Mouse (Mus musculus) mesoderm, embryonic 11.5 days (tissue): ENCODE results near the gene Slc38a10.

Experiments used
- DNase-seq: peaks from one replicate; pipeline ENCODE4 v3.0.0-alpha.2; 2012; ENCODE audit warnings: low read depth, low spot score

Gene Slc38a10

DNA sequence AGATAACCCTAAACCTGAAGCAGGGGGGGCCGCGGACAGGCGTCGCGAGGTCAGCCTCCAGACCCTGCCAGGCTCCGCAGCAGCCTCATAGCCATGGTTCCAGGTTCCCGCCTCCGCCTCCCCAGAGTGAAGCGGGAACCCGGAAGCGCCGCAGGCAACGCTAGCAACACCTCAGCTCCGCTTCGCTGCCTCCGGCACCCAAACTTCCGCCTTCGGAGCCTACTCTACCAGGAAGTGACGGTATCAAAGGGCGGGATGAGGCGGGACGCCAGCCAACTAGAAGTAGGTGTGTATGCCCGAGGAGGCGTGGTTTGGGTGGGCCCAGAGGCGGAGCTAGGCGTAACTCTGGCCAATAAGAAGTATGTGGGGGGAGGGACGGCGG, at the start of gene Slc38a10:
Gene Slc38a10 (minus strand): TSS at position 234 of the 382 bp plus-strand sequence.
- peak; percentile 100 for DNase-seq

DNA sequence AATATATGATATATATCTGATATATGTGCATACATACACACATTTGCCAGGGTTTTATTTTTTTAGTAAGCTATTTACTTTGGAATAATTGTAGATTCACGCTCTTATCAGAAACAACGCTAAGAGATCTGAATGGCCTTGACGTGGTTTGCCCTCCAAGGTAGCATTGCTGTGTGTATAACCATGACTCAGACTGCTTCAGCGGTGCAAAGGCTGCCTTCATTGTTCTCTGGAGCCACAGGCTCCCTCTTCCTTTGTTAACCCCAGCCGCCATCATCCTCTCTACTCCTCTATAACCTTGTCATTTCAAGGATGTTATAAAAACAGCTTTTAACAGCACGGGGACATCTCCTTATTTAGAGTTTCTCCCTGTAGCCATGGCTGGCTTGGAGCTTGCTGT, 49.5 kb upstream of the Slc38a10 start:
- DNase-seq: no peak

DNA sequence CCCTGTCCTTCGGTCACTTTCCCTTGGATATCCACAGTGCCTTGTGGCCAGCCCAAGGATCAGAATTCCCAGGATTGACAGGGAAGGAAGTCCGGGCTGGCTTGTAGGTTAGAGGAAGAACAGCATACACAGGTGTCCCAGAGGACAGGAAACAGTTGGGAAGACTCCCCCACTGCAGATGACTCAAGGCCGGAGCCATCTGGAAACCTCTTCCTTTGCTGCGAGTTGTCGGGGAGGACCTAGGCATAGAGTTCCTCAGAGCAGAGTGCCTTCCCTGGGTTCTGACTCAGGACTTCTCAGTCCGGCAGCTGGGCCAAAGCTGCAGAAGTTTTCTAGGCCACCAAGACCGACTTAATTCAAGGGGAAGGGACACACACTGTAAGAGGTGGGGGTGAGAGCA, 48.6 kb upstream of the Slc38a10 start:
- DNase-seq: no peak

DNA sequence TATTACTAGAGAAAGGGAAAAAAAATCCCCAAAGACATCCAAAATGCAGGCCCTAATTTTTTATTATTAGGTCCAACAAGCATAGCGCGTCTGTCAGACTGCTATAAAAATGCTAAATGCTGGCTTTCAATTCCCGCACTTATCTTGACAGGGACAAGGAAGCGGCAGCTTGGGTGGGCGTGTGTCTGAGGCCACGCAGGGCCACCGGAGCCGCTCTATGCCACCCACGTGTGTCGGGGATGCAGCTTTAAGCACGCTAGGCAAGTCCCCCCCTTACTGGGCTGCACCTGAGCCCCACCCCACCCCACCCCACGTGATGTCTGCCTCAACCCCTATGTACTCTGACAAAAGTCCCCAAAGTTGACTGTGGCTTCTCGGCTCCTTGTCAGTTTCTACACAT, 47.7 kb upstream of the Slc38a10 start:
- no peak for DNase-seq

DNA sequence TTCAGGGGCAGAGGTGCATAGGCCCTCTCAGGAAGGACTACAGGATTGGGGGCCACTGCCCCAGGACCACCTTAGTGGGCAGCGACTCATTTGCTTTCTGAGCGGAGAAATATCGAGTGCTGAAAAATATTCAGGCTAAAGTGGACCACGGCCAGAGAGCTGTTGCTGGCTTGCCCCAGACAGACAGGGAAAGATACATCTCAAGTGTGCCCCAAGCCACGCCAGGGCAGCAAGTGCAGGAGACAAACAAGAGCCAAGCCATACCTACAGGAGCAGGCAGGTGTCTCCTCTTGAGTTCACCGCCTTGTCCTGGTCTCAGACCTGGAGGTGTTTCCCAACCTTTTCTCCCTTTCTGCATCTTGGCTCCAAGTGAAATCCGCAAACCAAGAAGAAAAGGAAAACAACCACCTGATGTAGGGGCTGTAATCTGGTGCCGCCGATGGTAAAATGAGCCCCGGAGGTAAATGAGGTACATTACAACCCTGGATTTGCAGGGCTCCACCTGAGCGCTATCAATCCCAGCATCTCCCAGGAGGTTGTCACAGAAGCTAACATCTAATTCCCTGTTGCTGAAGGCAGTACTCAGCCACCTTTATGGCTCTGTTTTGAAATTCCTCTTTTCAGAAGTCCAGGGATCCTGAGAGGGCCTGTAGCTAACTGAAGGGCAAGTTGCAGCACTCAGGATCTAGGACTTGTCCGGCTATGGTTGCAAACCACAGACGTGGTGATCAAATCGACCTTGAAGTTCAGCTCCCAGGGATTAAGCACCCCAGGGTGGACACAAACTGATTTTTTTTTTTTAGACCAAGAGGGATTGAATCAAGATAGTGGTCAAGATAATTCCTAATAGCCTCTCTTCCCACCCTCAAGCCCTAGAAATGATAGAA, 39.6 kb upstream of the Slc38a10 start:
- DNase-seq: no peak

DNA sequence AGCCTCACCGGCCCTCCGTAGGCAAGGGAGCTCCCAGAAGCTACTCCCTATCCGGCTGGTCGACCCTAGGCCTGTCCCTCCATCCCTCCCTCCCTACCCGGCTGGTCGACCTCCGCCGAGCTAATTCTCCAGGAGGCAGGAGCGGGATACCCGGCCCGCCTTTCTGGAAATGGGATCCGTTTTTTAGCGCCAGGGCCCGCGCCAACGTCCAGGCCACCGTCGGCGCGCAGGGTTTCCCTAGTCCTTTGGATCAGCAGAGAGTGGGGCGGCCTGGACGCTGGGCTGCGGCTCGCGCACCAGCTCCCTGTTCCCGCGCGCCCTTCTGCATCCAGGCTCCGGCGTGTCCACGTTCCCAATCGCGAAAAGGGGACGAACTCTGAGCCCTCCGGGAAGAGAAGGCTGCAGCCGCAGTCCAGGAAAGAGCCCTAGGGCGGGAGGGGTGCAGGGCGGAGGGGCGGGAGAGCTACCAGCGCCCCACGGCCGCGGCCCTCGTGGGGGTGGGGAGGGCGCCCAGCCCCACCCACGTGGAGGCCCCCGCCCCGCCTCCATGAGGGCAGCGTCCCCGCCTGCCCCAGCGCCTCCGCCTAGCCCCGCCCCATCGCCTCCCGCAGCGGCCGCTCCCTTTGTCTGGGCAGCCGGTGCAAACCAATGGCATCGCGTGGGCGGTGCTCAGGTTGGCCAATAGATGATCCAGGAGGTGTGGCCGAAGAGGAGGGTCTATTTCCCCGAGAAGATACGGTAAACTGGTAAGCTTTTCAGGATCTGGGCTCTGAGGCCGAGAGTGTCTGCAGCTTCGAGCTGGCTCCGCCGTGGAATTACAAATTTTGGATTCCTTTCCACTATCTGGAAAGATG, 38.5 kb upstream of the Slc38a10 start:
- peak; percentile 98 for DNase-seq

DNA sequence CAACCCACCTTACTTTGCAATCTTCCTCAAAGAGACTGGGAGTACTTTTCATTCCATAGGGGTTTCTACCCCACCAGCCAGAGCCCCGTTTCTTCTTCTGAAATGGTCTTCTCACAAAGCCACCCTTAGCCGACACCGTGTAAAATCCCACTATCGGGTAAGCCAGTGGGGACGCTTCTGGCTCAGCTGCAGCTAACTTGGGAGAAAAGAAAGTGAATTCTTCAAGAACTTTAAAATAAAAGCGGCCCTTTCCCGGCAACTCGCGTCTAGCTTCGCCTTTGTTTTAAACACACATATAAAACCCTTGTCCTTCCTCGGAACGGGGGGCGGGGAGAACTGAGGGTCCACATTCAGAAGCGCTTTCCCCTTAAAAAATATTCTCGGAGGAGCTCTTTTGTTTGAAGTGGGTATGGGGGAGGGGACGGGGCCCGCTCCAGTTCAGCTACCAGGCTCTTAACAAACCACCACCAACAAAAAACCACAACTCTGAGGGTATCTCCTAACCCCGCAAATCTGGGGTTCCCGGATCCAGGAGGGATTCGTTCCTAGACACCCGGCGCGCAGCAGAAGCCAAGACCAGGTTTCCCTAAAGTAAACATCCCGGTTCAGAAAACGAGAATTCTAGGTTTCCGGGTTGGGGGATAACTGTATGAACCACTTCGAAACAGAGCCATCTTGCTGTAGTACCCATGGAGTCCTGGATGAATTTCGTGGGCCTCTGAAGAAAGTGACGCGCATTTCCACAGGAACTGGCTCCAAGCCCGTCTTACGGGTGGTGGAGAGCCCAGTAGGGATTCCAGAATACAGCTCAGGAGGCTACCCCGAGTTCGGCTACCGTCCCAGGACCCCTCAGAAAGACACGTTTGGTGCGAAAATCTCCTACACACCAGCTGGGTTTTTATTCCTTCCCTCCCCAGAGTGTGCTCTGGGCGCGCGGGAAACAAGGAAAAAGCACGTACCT, 37.6 kb upstream of the Slc38a10 start:
- peak; percentile 65 for DNase-seq

DNA sequence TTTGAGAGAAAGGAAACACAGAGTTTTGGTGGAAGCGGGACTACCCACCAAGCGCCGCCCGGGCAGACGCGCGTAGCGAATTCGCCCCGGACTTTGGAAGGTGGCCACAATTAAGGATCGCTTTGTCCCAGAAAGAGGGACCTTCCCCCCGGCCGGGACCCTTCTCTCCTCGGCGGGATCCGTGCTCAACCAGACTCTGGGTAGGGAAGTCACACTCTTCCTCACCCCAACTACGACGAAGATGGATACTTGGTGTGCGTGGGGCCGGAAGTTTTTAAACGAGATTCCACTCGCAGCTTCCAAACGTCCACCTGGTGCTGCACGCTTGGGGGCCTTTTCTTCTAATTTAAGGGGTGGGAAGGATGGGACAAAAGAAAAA, 36.9 kb upstream of the Slc38a10 start:
- DNase-seq: no peak

DNA sequence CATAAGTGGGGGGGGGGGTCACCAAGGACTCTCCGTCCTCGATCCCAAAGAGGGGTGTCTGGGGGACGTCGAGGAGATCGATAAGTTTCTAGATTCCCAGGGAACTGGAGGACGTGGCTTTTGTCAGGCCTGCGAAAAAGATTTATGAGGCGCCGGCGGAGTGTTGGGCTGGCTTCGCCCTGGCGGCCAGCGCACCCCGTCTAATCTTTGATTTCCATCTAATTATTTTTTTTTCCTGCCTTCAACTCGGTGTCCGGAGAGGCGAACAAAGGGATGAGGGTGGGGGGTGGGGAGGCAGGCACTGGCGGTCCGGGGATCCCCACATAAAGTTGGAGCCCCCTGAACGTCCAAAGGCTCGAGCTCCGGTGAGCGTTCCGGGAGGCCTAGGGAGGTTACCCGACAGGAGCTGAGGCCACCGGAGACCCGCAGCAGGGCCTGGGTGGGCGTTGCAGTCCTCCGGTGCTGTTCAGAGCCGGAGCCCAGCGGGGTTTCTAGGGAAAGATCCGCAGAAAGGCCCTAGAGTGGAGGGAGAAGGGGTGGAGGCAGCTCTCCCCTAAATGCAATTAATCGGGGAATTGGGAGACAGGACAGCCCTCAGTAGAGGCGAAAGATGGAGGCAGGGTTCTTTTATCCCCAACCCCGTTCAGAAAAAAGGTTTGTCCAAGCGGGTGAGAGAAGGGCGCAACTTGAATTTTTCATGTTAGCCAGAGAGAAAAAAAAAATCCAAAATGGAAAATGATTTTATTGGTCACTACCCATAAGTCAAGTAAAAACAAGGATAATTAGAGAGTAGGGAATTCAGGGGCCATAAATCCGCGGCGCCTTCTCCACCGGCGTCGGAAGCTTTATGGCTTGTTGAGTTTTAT, 36.3 kb upstream of the Slc38a10 start:
- DNase-seq: peak; percentile 77

DNA sequence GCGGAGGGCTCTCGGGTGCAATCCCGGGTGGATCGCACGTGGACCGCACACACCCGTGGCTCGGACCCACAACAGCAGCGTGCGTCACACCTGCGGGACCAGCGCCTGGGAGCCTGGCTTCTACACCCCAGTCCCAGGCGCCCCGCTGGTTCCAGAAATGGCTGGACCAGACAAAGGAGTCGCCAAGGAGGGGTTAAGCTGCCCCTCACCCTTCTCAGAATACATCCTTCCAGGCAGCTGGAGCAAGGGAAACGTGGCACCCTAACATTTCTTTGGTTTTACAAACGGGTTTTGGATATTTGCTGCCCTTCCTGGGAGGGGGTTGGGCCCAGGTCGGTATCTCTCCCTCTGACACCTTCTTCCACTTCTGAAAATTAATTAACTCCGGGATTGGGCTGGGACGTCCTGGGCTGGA, 35.7 kb upstream of the Slc38a10 start:
- DNase-seq: peak; percentile 71

DNA sequence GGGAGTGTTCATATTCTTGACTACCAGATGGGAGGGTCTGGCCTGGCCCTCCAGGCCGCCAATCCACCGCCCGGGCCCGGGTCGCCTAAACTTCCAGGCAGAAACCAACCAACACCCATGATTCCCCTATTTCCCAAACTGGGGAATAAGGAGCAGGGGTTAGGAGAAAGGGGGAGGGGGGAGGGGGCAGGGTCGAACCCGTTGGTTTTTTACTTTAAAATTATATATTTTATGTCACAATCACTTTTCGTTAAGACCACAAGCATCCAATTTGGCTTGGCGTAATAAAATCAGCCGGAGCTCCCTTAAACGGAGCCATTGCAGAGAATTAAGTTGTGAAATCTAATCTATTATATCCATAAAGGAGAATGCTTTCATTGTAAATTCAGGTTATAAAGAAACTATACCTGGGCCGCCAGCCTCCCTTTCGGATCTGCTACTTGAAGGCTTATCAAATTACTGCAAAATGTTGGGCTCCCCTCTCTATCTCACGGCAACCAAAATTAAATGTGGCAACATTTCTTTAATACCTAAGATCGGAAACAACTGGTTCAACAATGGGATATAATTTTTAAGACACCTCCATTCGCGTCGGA, 35.1 kb upstream of the Slc38a10 start:
- no peak for DNase-seq

DNA sequence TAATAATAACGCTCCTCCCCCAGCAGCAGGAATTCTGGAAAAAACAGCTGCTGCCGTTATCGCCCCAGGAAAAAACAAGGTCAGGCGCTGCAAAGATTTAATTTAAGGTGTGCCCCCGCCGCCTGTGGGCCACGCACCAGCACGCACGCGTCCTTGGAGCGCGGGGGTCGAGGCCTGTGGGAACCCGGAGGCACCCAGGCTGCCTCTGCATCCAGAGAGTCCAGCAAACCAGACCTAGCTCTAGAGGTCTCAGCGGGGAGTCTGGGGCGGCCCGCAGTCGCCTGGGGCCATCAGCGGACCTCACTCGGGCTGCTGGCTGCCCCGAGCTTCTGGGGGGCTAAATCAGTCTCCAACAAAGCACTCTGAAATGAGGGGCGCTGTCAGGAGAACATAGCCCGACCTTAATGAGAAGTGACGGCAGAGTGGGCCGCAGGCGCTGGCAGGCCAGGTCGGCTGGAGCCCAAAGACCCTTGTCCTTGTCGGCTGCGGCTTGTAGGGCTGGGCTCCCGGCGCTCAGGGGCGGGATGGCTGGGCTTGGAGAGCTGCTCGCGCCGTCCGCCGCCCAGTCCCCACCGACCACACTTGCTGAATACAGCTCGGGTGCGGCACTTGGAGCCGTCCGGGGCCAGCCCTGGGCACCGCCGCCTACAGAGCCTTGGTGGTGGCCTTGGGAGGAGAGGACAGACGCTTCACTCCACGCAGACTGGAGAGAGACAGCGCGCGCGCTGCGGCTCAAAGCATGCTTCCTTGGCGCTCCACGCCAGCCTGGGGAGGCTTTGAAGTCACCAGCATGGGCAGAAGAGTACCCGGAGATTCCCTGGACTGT, 34.4 kb upstream of the Slc38a10 start:
- DNase-seq: no peak

DNA sequence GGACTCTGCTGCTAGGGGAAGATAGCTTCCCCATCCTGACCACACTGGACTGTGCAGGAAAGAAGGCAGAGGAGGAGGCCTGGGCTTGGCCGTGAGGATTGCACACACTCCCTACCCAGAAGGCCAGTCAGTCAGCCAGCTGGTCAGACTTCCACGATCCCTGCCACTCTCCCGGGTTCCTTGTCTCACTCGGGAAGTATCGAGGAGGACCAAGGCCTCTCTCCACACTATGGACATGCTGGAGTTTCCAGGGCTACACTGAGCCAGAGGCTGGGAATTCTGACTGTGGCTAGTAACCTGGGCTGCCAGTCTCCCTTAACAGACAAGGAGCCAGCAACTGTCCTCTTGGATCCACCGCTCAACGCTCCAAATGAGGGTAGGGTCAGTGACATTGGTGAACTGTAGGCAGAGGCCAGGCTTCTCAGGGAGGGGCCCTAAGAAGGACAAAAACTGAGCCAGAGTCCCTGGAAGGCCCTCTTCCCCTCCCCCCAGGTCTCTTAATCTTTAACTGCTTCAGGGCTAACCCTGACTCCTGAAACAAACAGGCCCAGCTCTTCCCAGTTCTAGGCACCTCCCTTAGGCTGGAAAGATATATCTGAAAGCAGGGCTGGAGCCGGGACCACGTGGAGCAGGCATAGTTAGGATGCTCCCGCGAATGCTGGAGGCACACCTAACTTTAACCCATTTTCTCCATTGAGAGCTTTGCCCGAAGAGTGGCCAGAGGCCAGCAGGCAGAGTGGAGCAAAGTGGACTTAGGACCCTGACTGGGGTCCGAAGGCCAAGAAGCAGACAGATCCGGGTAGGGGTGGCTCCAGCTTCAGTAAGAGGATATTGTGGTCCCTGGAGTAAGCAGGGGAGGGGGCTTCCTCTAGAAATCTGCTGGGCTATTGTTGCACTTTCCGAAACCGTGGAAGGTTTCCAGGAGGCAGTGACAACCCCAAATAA, 33.5 kb upstream of the Slc38a10 start:
- DNase-seq: no peak

DNA sequence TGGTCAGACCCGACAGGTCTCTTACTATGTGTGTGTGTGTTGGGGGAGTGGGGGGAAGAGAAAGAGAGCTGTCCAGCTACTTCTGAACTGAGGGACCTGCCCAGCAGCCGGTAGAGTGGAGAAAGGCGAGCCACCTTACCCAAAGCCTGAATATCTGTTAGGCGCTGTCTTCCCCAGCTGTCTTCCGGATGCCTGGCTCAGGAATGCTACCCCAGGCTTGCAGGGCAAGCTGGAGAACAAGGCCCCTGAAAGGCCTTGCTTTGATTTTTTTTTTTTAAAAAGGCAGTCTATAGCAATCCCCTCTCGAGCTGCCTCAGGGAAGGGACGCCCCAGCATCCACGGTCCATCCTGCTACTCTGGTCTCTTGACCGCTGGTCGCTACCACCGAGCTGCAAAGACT, 32.6 kb upstream of the Slc38a10 start:
- DNase-seq: no peak

DNA sequence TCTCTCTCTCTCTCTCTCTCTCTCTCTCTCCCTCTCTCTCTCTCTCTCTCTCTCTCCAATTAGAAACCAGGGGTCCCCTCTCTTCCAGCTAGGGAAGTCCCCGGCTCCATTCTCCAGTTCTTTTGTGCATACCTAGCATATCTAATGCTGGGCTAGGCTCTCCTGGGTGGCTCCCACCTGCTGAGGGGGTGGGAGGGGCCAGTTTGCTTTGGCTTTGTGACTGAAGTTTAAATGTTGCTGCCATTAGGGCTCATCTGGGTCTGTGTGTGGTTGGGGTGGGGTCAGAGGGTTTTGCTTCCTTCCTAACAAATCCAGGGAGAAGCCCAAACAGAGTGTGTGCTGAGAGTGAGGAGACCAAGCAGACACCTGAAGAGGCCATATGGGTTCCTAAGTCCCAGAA, 32.0 kb upstream of the Slc38a10 start:
- no peak for DNase-seq

DNA sequence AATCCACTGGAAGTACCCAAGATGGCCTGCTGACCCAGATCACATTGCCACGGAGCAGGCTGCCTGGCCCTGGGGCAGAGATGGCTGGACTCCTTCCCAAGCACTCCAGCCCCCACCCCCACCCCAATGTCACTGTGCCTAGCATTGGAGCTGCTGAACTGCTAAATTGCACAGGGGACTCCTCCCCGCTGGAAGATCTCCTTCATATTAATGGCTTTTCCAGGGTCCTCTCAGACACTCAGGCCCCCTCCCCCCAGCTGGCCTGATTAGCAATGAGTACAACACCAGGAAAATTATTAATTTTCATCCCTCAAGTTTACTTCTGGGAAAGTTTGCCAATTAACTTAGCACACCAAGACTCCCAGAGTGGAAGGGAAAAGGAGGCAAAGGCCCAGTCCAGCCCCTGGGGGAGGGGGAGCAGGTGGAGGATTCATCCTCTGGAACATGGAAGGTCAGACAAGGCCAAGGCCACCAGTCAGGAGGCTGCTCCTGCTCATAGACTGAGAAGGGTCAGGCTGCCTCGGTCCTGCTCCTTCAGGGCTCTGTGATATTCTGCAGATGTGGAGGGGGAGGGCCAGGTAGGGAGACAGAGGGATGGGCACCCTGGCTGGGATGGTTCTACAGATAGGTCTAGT, 31.4 kb upstream of the Slc38a10 start:
- no peak for DNase-seq

DNA sequence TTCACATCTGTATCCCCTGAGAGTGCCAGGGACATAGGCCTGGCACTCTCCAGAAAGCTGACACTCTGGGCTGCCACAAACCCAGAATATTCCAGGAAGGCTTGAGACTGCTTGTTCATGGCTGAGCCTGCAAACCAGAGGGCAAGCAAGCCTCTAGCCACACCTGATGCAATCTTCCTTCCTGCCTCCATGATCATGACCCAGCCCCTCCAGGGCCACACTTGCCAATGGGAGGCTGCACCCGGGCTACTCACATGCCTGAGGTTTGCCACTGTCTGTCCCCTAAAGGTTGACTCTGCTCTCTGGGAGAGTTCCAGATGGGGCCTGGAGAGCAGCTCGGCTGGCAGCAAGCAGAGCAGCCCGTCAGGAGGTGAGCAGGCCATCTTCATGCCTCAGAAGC, 30.2 kb upstream of the Slc38a10 start:
- DNase-seq: no peak

DNA sequence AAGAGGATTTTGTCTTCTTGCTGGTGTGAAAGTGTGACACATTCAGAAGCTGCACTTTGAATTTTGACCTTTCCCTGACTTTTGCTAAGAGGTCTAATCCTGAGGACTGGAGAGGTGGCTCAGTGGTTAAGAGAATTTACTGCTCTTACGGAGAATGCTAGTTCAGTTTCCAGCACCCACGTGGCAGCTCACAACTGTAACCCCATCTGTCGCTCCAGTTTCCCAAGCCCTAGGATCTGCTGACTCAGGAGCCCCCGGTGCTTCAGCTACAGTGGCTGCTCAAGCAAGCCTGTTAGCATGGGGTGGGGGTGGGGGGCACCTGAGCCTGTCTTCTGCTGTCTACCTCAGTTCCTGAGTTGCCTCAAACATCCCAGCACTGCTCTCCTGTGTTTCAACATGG, 28.2 kb upstream of the Slc38a10 start:
- no peak for DNase-seq
